Mouse (Mus musculus) stomach, embryonic 14.5 days (tissue): ENCODE measurements around the gene Cadps. TPM values are rescaled to one million over a fixed set of nuclear protein-coding genes. Genes with fewer than 3 reads are reported as not detected.

Source experiments
- ATAC-seq: fragments of 200-750 bp; cut with Nextera tagmentation; 2 replicates; pipeline ENCODE4 v1.8.0; 2017; ENCODE audit warnings: low read depth, moderate TSS enrichment; ENCODE audit not compliant: insufficient number of reproducible peaks, insufficient read depth, low FRiP score
- H3K27ac ChIP-seq: fragments of 300-500 bp; sonication (generic); 2 replicates; pipeline ENCODE4 v1.5.1; 2014; ENCODE audit warnings: mild to moderate bottlenecking, low read length, moderate library complexity, mixed read lengths
- H3K27me3 ChIP-seq: fragments of 300-500 bp; sonication (generic); 2 replicates; pipeline ENCODE4 v1.6.1; 2014; ENCODE audit warnings: low read length, control low read depth, mixed read lengths; ENCODE audit not compliant: control insufficient read depth, insufficient read depth
- H3K36me3 ChIP-seq: fragments of 300-500 bp; sonication (generic); 2 replicates; pipeline ENCODE4 v1.6.1; 2014; ENCODE audit warnings: mild to moderate bottlenecking, control low read depth, low read length, moderate library complexity, mixed read lengths; ENCODE audit not compliant: control insufficient read depth, insufficient read depth
- H3K4me1 ChIP-seq: fragments of 300-500 bp; sonication (generic); 2 replicates; pipeline ENCODE4 v1.6.1; 2014; ENCODE audit warnings: low read length, control low read depth, mixed read lengths; ENCODE audit not compliant: control insufficient read depth, insufficient read depth
- H3K4me2 ChIP-seq: fragments of 300-500 bp; sonication (generic); replicated peaks from 2 replicates; pipeline ENCODE4 v1.6.1; 2014; ENCODE audit warnings: low read depth, low read length, control low read depth
- H3K4me3 ChIP-seq: fragments of 300-500 bp; sonication (generic); 2 replicates; pipeline ENCODE4 v1.5.1; 2014; ENCODE audit warnings: low read depth, low read length, control low read depth
- H3K9ac ChIP-seq: fragments of 300-500 bp; sonication (generic); replicated peaks from 2 replicates; pipeline ENCODE4 v1.6.1; 2014; ENCODE audit warnings: low read depth, mild to moderate bottlenecking, control low read depth, low read length, moderate library complexity, mixed read lengths
- H3K9me3 ChIP-seq: fragments of 300-500 bp; sonication (generic); 2 replicates; pipeline ENCODE4 v1.6.1; 2016; ENCODE audit warnings: low read depth, low read length, control low read depth; ENCODE audit not compliant: control insufficient read depth
- WGBS: fragments of 180-500 bp; shearing (Covaris S2); extraction: QIAGEN DNeasy Blood & Tissue Kit; methylation state at CpG from one replicate; pipeline ENCODE4 v1.1.7; 2014; 5-methylcytosine and 5-hydroxymethylcytosine counted together
- polyA plus RNA-seq: library from polyadenylated mRNA; unstranded; fragments of >200 nt; fragmentation: Nextera tagmentation; extraction: Ambion mirVana; gene quantifications from 2 replicates; pipeline ENCODE4 v1.2.1, GENCODE M21; 2014

Gene Cadps
- polyA plus RNA-seq, 1 experiment from 2014 or later: 4.8 TPM

- no peaks in the 10 kb centered on the region for H3K9me3 ChIP-seq
Measured at GRCm38 (mm10) chr14:12642868-12643512, 179.9 kb downstream of the Cadps start.

GRCm38 (mm10) chr14:12638762-12639161 lies 184.1 kb downstream of the Cadps start:
- WGBS: 74% methylated on average over 2 of the region's 2 CpGs
- H3K9me3 ChIP-seq: no peaks in the 10 kb centered on the region
- no peak for ATAC-seq

More at GRCm38 (mm10) chr14:12642868-12643512, 179.9 kb downstream of the Cadps start:
- no peak overlapping the region for H3K9ac ChIP-seq
- H3K27ac ChIP-seq: no peak overlapping the region
- ATAC-seq: no peak
- no peaks in the 10 kb centered on the region for H3K4me1 ChIP-seq
- 81% methylated on average over 6 of the region's 6 CpGs for WGBS
- no peaks in the 10 kb centered on the region for H3K27me3 ChIP-seq
- H3K4me3 ChIP-seq: no peak overlapping the region
- H3K36me3 ChIP-seq: no peaks in the 10 kb centered on the region
- H3K4me2 ChIP-seq: no peak overlapping the region

DNA sequence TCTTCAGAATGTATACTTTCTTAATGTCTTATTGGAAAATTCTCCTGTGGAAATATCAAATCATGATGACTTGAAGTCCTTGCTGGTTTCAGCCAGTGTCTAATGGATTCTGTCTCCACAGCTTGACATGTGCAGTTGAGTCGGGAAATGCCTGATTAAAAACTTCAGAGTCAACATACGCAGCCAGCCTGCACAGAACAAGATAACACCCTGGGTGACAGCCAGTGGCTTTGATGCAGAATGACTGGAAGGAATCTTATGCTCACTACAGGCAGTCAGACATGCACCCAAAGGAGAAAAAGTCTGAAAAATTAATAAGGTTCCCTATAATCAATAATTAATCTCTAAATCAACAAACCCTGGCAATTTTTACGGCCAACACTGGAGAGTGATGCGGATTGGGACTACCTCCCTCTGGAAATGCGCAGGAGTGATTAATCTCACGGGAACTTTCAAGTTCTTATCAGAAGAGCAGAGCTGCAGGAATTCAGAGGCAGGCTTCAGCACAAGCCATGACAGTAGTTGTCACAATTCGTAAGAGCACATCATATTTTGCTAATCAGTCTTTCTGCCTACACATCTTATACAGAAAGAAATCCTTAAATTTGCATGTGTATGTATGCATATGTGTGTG lies 185.6 kb downstream of the Cadps start:
- H3K9me3 ChIP-seq: no peaks in the 10 kb centered on the region

More at GRCm38 (mm10) chr14:12638762-12639161, 184.1 kb downstream of the Cadps start:
- Histone ChIP-seq H3K27ac (no peak overlapping the region), H3K9ac (no peak overlapping the region), H3K4me3 (no peak overlapping the region), H3K4me2 (no peak overlapping the region), H3K4me1 (no peaks in the 10 kb centered on the region), H3K27me3 (no peaks in the 10 kb centered on the region), H3K36me3 (no peaks in the 10 kb centered on the region)

GRCm38 (mm10) chr14:12624256-12625130 lies 198.4 kb downstream of the Cadps start:
- Histone ChIP-seq H3K27ac (no peak overlapping the region), H3K27me3 (no peaks in the 10 kb centered on the region), H3K9ac (no peak overlapping the region), H3K36me3 (no peaks in the 10 kb centered on the region), H3K4me3 (no peak overlapping the region), H3K9me3 (no peaks in the 10 kb centered on the region), H3K4me2 (no peak overlapping the region), H3K4me1 (no peaks in the 10 kb centered on the region)
- 77% methylated on average over 11 of the region's 11 CpGs for WGBS
- ATAC-seq: no peak

More for the DNA sequence above, 185.6 kb downstream of the Cadps start:
- no peak overlapping the region for H3K4me3 ChIP-seq
- no peak overlapping the region for H3K27ac ChIP-seq
- H3K4me1 ChIP-seq: no peaks in the 10 kb centered on the region
- no peak overlapping the region for H3K4me2 ChIP-seq
- H3K36me3 ChIP-seq: no peaks in the 10 kb centered on the region
- ATAC-seq: no peak
- 63% methylated on average over 7 of the region's 7 CpGs for WGBS
- H3K9ac ChIP-seq: no peak overlapping the region
- H3K27me3 ChIP-seq: no peaks in the 10 kb centered on the region

GRCm38 (mm10) chr14:12607025-12607424 lies 215.9 kb downstream of the Cadps start:
- no peak overlapping the region for H3K9ac ChIP-seq
- no peak overlapping the region for H3K4me3 ChIP-seq
- no peaks in the 10 kb centered on the region for H3K4me1 ChIP-seq
- H3K27me3 ChIP-seq: no peaks in the 10 kb centered on the region
- H3K27ac ChIP-seq: no peak overlapping the region
- no peaks in the 10 kb centered on the region for H3K9me3 ChIP-seq
- 77% methylated on average over 4 of the region's 4 CpGs for WGBS
- no peak overlapping the region for H3K4me2 ChIP-seq
- H3K36me3 ChIP-seq: no peaks in the 10 kb centered on the region
- no peak for ATAC-seq

DNA sequence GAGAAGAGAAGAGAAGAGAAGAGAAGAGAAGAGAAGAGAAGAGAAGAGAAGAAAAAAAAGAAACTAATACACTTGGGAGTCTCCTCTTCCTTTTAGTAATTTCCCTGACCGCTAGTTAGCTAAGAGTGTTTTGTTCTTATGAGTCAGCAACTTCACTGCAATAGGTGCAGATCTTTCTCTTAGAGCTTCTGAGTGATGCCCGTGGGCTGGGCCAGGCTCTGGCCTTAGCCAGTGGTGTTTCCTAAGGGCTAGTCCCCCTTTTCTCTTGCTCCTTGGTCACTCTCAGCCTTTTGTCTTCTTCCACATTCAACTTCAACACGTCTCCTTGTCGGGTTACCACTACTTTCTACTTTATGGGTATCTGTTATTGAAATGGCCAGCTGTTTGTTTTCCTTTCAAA lies 216.7 kb downstream of the Cadps start:
- Histone ChIP-seq H3K9ac (no peak overlapping the region), H3K9me3 (no peaks in the 10 kb centered on the region), H3K27ac (no peak overlapping the region), H3K4me3 (no peak overlapping the region), H3K27me3 (no peaks in the 10 kb centered on the region), H3K4me1 (no peaks in the 10 kb centered on the region), H3K36me3 (no peaks in the 10 kb centered on the region), H3K4me2 (no peak overlapping the region)
- 77% methylated on average over 4 of the region's 4 CpGs for WGBS
- ATAC-seq: no peak

- H3K4me2 ChIP-seq: no peak overlapping the region
- H3K27me3 ChIP-seq: no peaks in the 10 kb centered on the region
- WGBS: 79% methylated on average over 2 of the region's 2 CpGs
Measured at GRCm38 (mm10) chr14:12602080-12602479, 220.8 kb downstream of the Cadps start.

GRCm38 (mm10) chr14:12595326-12595725 lies 227.6 kb downstream of the Cadps start:
- ATAC-seq: no peak
- Histone ChIP-seq H3K4me3 (no peak overlapping the region), H3K9me3 (no peaks in the 10 kb centered on the region), H3K4me2 (no peak overlapping the region), H3K36me3 (no peaks in the 10 kb centered on the region), H3K4me1 (no peaks in the 10 kb centered on the region), H3K9ac (no peak overlapping the region), H3K27me3 (no peaks in the 10 kb centered on the region), H3K27ac (no peak overlapping the region)
- WGBS: 67% methylated on average over 4 of the region's 4 CpGs

More at GRCm38 (mm10) chr14:12602080-12602479, 220.8 kb downstream of the Cadps start:
- Histone ChIP-seq H3K4me3 (no peak overlapping the region), H3K9me3 (no peaks in the 10 kb centered on the region), H3K36me3 (no peaks in the 10 kb centered on the region), H3K9ac (no peak overlapping the region), H3K4me1 (no peaks in the 10 kb centered on the region), H3K27ac (no peak overlapping the region)
- ATAC-seq: no peak
